Mouse (Mus musculus) monocyte, adult 2 months (primary cell): ENCODE measurements around the gene Fbxl17.

Experiments used
- DNase-seq, 2 experiments: peaks; one replicate each; pipeline ENCODE4 v3.0.0; 2022; ENCODE audit warnings: low spot score in 2 of 2, low read depth in 1 of 2

The Fbxl17 gene

GRCm38 (mm10) chr17:63070161-63070761 is 429.6 kb downstream of the Fbxl17 start:
- DNase-seq: no peak

GRCm38 (mm10) chr17:63062785-63063184 is 437.0 kb downstream of the Fbxl17 start:
- DNase-seq: no peak

GRCm38 (mm10) chr17:63061786-63062185 is 438.0 kb downstream of the Fbxl17 start:
- DNase-seq: no peak

GRCm38 (mm10) chr17:63060814-63061213 is 439.0 kb downstream of the Fbxl17 start:
- no peak for DNase-seq

- no peak for DNase-seq
Measured at GRCm38 (mm10) chr17:63057740-63058388, 442.0 kb downstream of the Fbxl17 start.

GRCm38 (mm10) chr17:63056976-63057375 is 442.8 kb downstream of the Fbxl17 start:
- DNase-seq: no peak

- DNase-seq: no peak
Measured at GRCm38 (mm10) chr17:63053311-63053710, 446.5 kb downstream of the Fbxl17 start.

- DNase-seq: no peak
Measured at GRCm38 (mm10) chr17:63046401-63046800, 453.4 kb downstream of the Fbxl17 start.

GRCm38 (mm10) chr17:63045297-63045696 is 454.5 kb downstream of the Fbxl17 start:
- DNase-seq: no peak

- peak; percentile 2 to 3 for DNase-seq
Measured at GRCm38 (mm10) chr17:63043046-63043675, 456.7 kb downstream of the Fbxl17 start.

- no peak for DNase-seq
Measured at GRCm38 (mm10) chr17:63037562-63037961, 462.3 kb downstream of the Fbxl17 start.

GRCm38 (mm10) chr17:63033141-63033540 is 466.7 kb downstream of the Fbxl17 start:
- DNase-seq: no peak

- DNase-seq: no peak
Measured at GRCm38 (mm10) chr17:63029105-63029504, 470.7 kb downstream of the Fbxl17 start.

- no peak for DNase-seq
Measured at GRCm38 (mm10) chr17:63025238-63025637, 474.6 kb downstream of the Fbxl17 start.

- no peak for DNase-seq
Measured at GRCm38 (mm10) chr17:63017605-63018167, 482.1 kb downstream of the Fbxl17 start.

- no peak for DNase-seq
Measured at GRCm38 (mm10) chr17:63012571-63012923, 487.3 kb downstream of the Fbxl17 start.

GRCm38 (mm10) chr17:63011893-63012570 is 487.8 kb downstream of the Fbxl17 start:
- DNase-seq: no peak

GRCm38 (mm10) chr17:63010830-63011229 is 489.0 kb downstream of the Fbxl17 start:
- no peak for DNase-seq

- DNase-seq: no peak
Measured at GRCm38 (mm10) chr17:63008788-63009187, 491.0 kb downstream of the Fbxl17 start.

- no peak for DNase-seq
Measured at GRCm38 (mm10) chr17:63008277-63008676, 491.5 kb downstream of the Fbxl17 start.

- no peak for DNase-seq
Measured at GRCm38 (mm10) chr17:63007876-63008275, 491.9 kb downstream of the Fbxl17 start.
